Mouse (Mus musculus) layer of hippocampus, adult 6 months (tissue): Measurements from ENCODE around the gene Ceacam20. TPM values are rescaled to one million over a fixed set of nuclear protein-coding genes. Genes with fewer than 3 reads are reported as not detected.

Source experiments
- long read RNA-seq, 2 experiments: library from polyadenylated mRNA; unstranded; transcript quantifications; one replicate each; pipeline ENCODE4 v2.0.0; 2019 to 2020
- polyA plus RNA-seq: library from polyadenylated mRNA; unstranded; fragments of <200 nt; fragmentation: Nextera tagmentation; gene quantifications from 2 replicates; pipeline ENCODE4 v1.2.3, GENCODE M21; 2021

The Ceacam20 gene
- not detected in 2 replicates for polyA plus RNA-seq
- long read RNA-seq, experiment 1: 0 reads
- long read RNA-seq, experiment 2: 0 reads

GRCm38 (mm10) chr7:19964985-19965579 lies at the start of gene Ceacam20:
Ceacam20 (plus strand) TSS chr7:19965412.

GRCm38 (mm10) chr7:19920506-19921261 lies 44.5 kb upstream of the Ceacam20 start, which contains the start of gene Pvr:
Pvr (minus strand) TSS chr7:19921160.

GRCm38 (mm10) chr7:19950589-19950988 lies 14.6 kb upstream of the Ceacam20 start, which contains the start of gene Igsf23:
Igsf23 (minus strand) TSS chr7:19950756.

GRCm38 (mm10) chr7:19991165-19991564 lies 26.0 kb downstream of the Ceacam20 start, which contains the start of gene Nlrp9b:
Nlrp9b (plus strand) TSS chr7:19991465.

Other genes starting within 250 kb of the Ceacam20 start
- 158 and 171 TPM in 2 replicates for gene Tomm40, start 250.0 kb upstream of the Ceacam20 start, polyA plus RNA-seq
- 4.7 and 6.5 TPM in 2 replicates for gene Nectin2, start 214.9 kb upstream of the Ceacam20 start, polyA plus RNA-seq
- gene Bcam, start 194.4 kb upstream of the Ceacam20 start, polyA plus RNA-seq: 8.8 and 9.8 TPM in 2 replicates
- gene Cblc, start 168.6 kb upstream of the Ceacam20 start, polyA plus RNA-seq: 0.11 TPM in 1 of 2 replicates, not detected in the other
- 0.46 and 0.52 TPM in 2 replicates for gene Bcl3, start 142.6 kb upstream of the Ceacam20 start, polyA plus RNA-seq
- 3.9 and 5.1 TPM in 2 replicates for gene Gm19345, start 113.4 kb upstream of the Ceacam20 start, polyA plus RNA-seq
- 0.13 TPM in 1 of 2 replicates, not detected in the other for gene Ceacam16, start 104.1 kb upstream of the Ceacam20 start, polyA plus RNA-seq
- gene Ceacam19, start 77.4 kb upstream of the Ceacam20 start, polyA plus RNA-seq: not detected in 2 replicates
- 1.6 and 1.9 TPM in 2 replicates for gene Pvr, start 44.3 kb upstream of the Ceacam20 start, polyA plus RNA-seq
- 0.08 TPM in 1 of 2 replicates, not detected in the other for gene Igsf23, start 14.7 kb upstream of the Ceacam20 start, polyA plus RNA-seq
- not detected in 2 replicates for gene Nlrp9b, start 26.1 kb downstream of the Ceacam20 start, polyA plus RNA-seq
- gene Vmn1r91, start 134.3 kb downstream of the Ceacam20 start, polyA plus RNA-seq: not detected in 2 replicates
- gene Gm16442, start 157.2 kb downstream of the Ceacam20 start, polyA plus RNA-seq: not detected in 2 replicates
- gene Vmn1r93, start 173.7 kb downstream of the Ceacam20 start, polyA plus RNA-seq: not detected in 2 replicates
- not detected in 2 replicates for gene Vmn1r94, start 203.0 kb downstream of the Ceacam20 start, polyA plus RNA-seq
- gene Vmn1r95, start 228.3 kb downstream of the Ceacam20 start, polyA plus RNA-seq: not detected in 2 replicates
- not detected in 2 replicates for gene Gm6164, start 240.2 kb downstream of the Ceacam20 start, polyA plus RNA-seq